21 mouse cellular contexts compared by ENCODE assay signal in the genomic region with DNA sequence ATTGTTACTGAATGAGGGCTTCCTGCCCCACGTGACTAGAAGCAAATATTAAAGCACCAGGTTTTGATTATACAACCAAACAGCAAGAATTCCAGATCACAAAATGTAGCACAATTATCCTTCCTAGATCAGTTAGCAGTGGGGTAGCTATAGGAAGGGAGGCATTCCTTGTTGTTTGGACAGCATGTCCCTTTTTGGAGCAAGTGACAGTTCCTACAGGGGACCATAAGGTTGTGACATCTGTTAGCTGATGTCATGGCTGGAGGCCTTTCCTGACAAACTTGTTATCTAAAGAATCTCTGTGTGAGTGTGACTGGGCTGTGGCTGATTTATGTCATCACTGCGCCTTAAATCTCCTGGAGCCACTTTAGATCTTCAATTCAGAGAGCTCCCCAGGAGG.
A peak's percentile ranks its signal among the peaks of the same experiment; 100 is the strongest.
DNase-seq lines count a peak whose midpoint lies in the region; ATAC-seq and TF ChIP-seq lines count a peak whose summit lies in the region.
"Had no signal": no experiment of that assay in that cellular context is flagged by ENCODE, and none has a peak within 500 bp of the region (broad histone marks: within the 10 kb centered on the region; RNA-seq: fewer than 3 reads in every experiment).

No protein-coding gene starts in this region.

- TF ChIP-seq EP300 in lung, postnatal 0 days (IDR thresholded peaks at IDR 0.05), result no peak

- H3K4me3 ChIP-seq in cerebellum, adult 2 months (replicated peaks; ENCODE audit: insufficient read depth, low read depth, low read length), result no peak overlapping the region
- H3K4me3 ChIP-seq in lung, postnatal 0 days (ENCODE audit: low read depth, low read length), result no peak overlapping the region
- H3K4me3 ChIP-seq: embryonic facial prominence, embryonic 10.5 days; forebrain, embryonic 13.5 days; gastrocnemius, adult 2 months; hindbrain, embryonic 13.5 days; intestine, embryonic 15.5 days had no signal

- no peaks in the 10 kb centered on the region for H3K9me3 ChIP-seq in lung, postnatal 0 days (ENCODE audit: low read length)
- H3K9me3 ChIP-seq: embryonic facial prominence, embryonic 10.5 days; G1E; intestine, embryonic 15.5 days had no signal

- H3K4me2 ChIP-seq in lung, postnatal 0 days (replicated peaks; ENCODE audit: low read depth, low read length), result no peak overlapping the region
- H3K4me2 ChIP-seq: forebrain, embryonic 13.5 days; hindbrain, embryonic 13.5 days; intestine, embryonic 15.5 days had no signal

- H3K36me3 ChIP-seq in lung, postnatal 0 days (ENCODE audit: insufficient read depth, low read length), result no peaks in the 10 kb centered on the region
- H3K36me3 ChIP-seq: embryonic facial prominence, embryonic 10.5 days; G1E; hindbrain, embryonic 13.5 days; intestine, embryonic 15.5 days had no signal

- TF ChIP-seq CTCF in cerebellum, adult 2 months (IDR thresholded peaks at IDR 0.05; ENCODE audit: borderline replicate concordance, insufficient read depth, low read depth, low read length), result no peak
- TF ChIP-seq CTCF in lung, postnatal 0 days (IDR thresholded peaks at IDR 0.05), result no peak

- TF ChIP-seq POLR2A in cerebellum, adult 2 months (IDR thresholded peaks at IDR 0.05; ENCODE audit: borderline replicate concordance, insufficient read depth, low read length), result no peak

- no peak for ATAC-seq in lung, postnatal 0 days
- ATAC-seq: CD4-positive, CD25-positive, alpha-beta regulatory T cell, adult 4 months; forebrain, embryonic 13.5 days; forebrain, postnatal 0 days; intestine, embryonic 15.5 days had no signal

- H3K27me3 ChIP-seq in cerebellum, adult 2 months (ENCODE audit: control insufficient read depth, insufficient read depth, low read length), result no peaks in the 10 kb centered on the region
- no peaks in the 10 kb centered on the region for H3K27me3 ChIP-seq in lung, postnatal 0 days (replicated peaks; ENCODE audit: insufficient read depth, low read length)
- H3K27me3 ChIP-seq: forebrain, embryonic 13.5 days; hindbrain, embryonic 13.5 days; intestine, embryonic 15.5 days had no signal

- no peak overlapping the region for H3K9ac ChIP-seq in lung, postnatal 0 days (replicated peaks; ENCODE audit: low read depth)
- H3K9ac ChIP-seq: forebrain, embryonic 13.5 days; forebrain, postnatal 0 days; hindbrain, embryonic 13.5 days; intestine, embryonic 15.5 days had no signal

- peak; percentile 32 for DNase-seq in cerebellum, adult 11-12 months
- DNase-seq in cerebellum, postnatal 10 days, result no peak
- peak; percentile 84 for DNase-seq in brain, adult 2 months (ENCODE audit: low read depth, low spot score)
- peak; percentile 41 to 69 for DNase-seq in cerebellum, adult 2 months
- peak; percentile 10 to 15 for DNase-seq in cerebellum, postnatal 25 days
- no peak for DNase-seq in B cell, adult 2 months
- DNase-seq in lung, postnatal 0 days (ENCODE audit: low spot score), result no peak
- DNase-seq: adrenal gland, adult 8-10 months; adrenal gland, postnatal 36 days; forebrain, postnatal 0 days; gastrocnemius, adult 2 months; gastrocnemius, postnatal 25 days; heart, postnatal 10 days; heart, postnatal 4 days; kidney, adult 18-20 months had no signal

- WGBS in cerebellum, adult 2 months, result 27% methylated on average over 2 of the region's 2 CpGs
- 64% methylated on average over 2 of the region's 2 CpGs for WGBS in lung, postnatal 0 days

- no peaks in the 10 kb centered on the region; the same call in 1 of the 2 replicates for H3K4me1 ChIP-seq in cerebellum, adult 2 months (ENCODE audit: control insufficient read depth, insufficient read depth, low read length)
- H3K4me1 ChIP-seq in lung, postnatal 0 days (ENCODE audit: insufficient read depth, low read depth, low read length), result no peaks in the 10 kb centered on the region
- H3K4me1 ChIP-seq: forebrain, embryonic 13.5 days; hindbrain, embryonic 13.5 days; intestine, embryonic 15.5 days had no signal

- no peak overlapping the region for H3K27ac ChIP-seq in cerebellum, adult 2 months (ENCODE audit: insufficient read depth, low read length)
- no peak overlapping the region for H3K27ac ChIP-seq in lung, postnatal 0 days (ENCODE audit: low read length)
- H3K27ac ChIP-seq: embryonic facial prominence, embryonic 10.5 days; forebrain, embryonic 13.5 days; gastrocnemius, adult 2 months; hindbrain, embryonic 13.5 days; intestine, embryonic 15.5 days had no signal

Comparison
In these comparisons a context has a peak if more than half of its experiments do, and no peak if none do; other contexts are left out.
1. DNase-seq: peak in cerebellum, adult 11-12 months (single experiment), brain, adult 2 months (single experiment), cerebellum, adult 2 months (2 of 2) and cerebellum, postnatal 25 days (2 of 2); none in cerebellum, postnatal 10 days (0 of 2), B cell, adult 2 months (0 of 2) and lung, postnatal 0 days (single experiment).